Mouse (Mus musculus): ENCODE data around the gene Zfp786.

DNA sequence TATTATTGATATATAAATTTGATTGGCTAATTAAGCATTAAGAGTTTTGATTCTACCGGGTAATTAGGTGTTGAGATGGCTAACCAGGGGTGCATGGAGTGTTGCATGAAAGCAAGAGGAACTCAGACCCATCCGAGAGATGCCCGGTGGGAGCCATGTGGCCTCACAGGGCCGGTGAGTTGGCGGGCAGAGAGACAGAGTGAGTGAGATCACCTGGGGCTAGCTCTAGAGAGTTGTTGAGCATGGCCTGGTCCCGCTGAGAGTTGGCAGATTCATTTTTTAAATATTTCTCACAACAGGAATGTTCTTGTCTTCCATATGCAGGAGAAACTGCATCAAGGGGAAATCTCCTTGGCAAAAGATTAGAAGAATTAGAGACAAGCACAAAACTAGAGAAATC is 26.6 kb upstream of the Zfp786 start:
- no peak for TF ChIP-seq CTCF (conservative IDR thresholded peaks at IDR 0.05; ENCODE audit: insufficient read depth, insufficient read length, low read depth, low read length)
- no peak for TF ChIP-seq POLR2A (IDR thresholded peaks at IDR 0.05; ENCODE audit: low read depth, low read length)

Data from kidney, adult 2 months (tissue).